Mouse (Mus musculus): ENCODE results near the gene Frem1.

- TF ChIP-seq POLR2A (IDR thresholded peaks at IDR 0.05; ENCODE audit: control insufficient read depth, low read depth, low read length) (no peak), CTCF (IDR thresholded peaks at IDR 0.05; ENCODE audit: control insufficient read depth, insufficient read depth, insufficient replicate concordance, low read depth, low read length) (no peak)
Observed at GRCm38 (mm10) chr4:82886148-82886547, 166.0 kb downstream of the Frem1 start.

Data from testis, adult 2 months (tissue).